Mouse (Mus musculus) small intestine, adult 2 months (tissue): ENCODE measurements around the gene Trmt112. TPM values are rescaled to one million over a fixed set of nuclear protein-coding genes. Genes with fewer than 3 reads are reported as not detected.

Experiments used
- H3K27ac ChIP-seq: fragments of 200-500 bp; 2 replicates; pipeline ENCODE4 v1.5.1; 2012; ENCODE audit warnings: low read depth, low read length, control low read depth, inconsistent platforms; ENCODE audit not compliant: insufficient read depth
- H3K27me3 ChIP-seq: fragments of 200-500 bp; 2 replicates; pipeline ENCODE4 v1.6.1; 2012; ENCODE audit warnings: mild to moderate bottlenecking, moderate library complexity, low read length, inconsistent platforms; ENCODE audit not compliant: control insufficient read depth, insufficient read depth
- H3K36me3 ChIP-seq: fragments of 200-500 bp; 2 replicates; pipeline ENCODE4 v1.6.1; 2012; ENCODE audit warnings: mild to moderate bottlenecking, low read length, control low read depth, inconsistent platforms; ENCODE audit not compliant: control insufficient read depth, insufficient read depth
- H3K4me1 ChIP-seq: fragments of 200-500 bp; 2 replicates; pipeline ENCODE4 v1.6.1; 2012; ENCODE audit warnings: low read length, inconsistent platforms, mixed read lengths; ENCODE audit not compliant: control insufficient read depth, insufficient read depth, insufficient read length
- H3K4me3 ChIP-seq: fragments of 200-500 bp; 2 replicates; pipeline ENCODE4 v1.5.1; 2012; ENCODE audit warnings: low read depth, mild to moderate bottlenecking, control low read depth, inconsistent platforms, low read length, moderate library complexity
- CTCF ChIP-seq: fragments of 200-500 bp; IDR thresholded peaks from 2 replicates; pipeline ENCODE4 v1.5.1; 2012; ENCODE audit warnings: low read depth, mild to moderate bottlenecking, control low read depth, inconsistent platforms, low read length, moderate library complexity, mixed read lengths; ENCODE audit not compliant: insufficient replicate concordance, insufficient read length; ENCODE audit errors: extremely low read depth
- POLR2A ChIP-seq: fragments of 200-500 bp; IDR thresholded peaks from 2 replicates; pipeline ENCODE4 v1.6.1; 2012; ENCODE audit warnings: low read depth, mild to moderate bottlenecking, control low read depth, inconsistent platforms, low read length, moderate library complexity
- WGBS: fragments of 180-500 bp; shearing (Covaris S2); methylation state at CpG from one replicate; pipeline ENCODE4 v1.1.7; 2018; 5-methylcytosine and 5-hydroxymethylcytosine counted together
- polyA plus RNA-seq: library from polyadenylated mRNA; depleted of rRNA; stranded (reverse); fragments of >200 nt; gene quantifications from 2 replicates; pipeline ENCODE4 v1.2.3, GENCODE M21; 2012

The Trmt112 gene
- polyA plus RNA-seq, 1 experiment: 52.3 TPM

DNA sequence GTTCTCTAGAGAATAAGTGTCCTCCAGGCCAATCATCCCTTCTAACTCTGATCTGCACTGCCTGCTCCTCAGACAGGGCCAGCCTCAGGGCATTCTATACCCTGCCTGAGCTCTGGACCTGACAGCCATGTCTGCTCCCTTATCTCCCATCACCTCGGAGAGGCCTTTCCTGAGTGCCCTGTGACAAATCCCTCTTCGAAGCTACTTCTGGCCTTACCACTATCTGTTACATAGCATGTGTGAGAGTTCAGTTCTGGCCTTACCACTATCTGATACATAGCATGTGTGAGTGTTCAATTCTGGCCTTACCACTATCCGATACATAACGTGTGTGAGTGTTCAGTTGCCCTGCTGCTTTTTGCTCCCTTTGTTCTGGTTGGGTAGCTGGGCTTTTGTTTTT, 5.8 kb downstream of the Trmt112 start:
- no peaks in the 10 kb centered on the region for H3K27me3 ChIP-seq
- 75% methylated on average over 4 of the region's 4 CpGs for WGBS
- no peak overlapping the region for H3K27ac ChIP-seq
- H3K36me3 ChIP-seq: peaks cover 58% of the 10 kb centered on the region
- H3K4me3 ChIP-seq: no peak overlapping the region
- TF ChIP-seq CTCF (no peak), POLR2A (no peak)
- H3K4me1 ChIP-seq: peaks cover 16% of the 10 kb centered on the region

DNA sequence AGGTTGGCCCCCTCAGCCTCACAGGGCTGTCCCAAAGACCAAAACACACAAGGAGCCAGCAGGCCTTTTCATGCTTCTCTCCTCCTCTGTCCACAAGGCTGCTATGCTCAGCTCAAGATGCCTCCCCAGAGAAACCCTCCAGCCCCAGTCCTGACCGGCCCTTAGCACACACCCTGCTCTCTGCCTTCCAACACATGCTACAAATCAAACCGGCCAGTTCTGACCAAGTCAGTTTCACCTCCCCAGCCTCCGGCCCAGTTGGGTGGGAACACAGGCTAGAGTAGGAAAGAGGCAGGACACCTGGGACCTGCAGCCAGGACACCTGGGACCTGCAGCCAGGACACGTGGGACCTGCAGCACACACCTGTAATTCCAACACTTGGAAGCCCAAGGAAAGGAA, 7.0 kb downstream of the Trmt112 start:
- H3K4me3 ChIP-seq: no peak overlapping the region
- H3K27me3 ChIP-seq: no peaks in the 10 kb centered on the region
- H3K36me3 ChIP-seq: peaks cover 51% of the 10 kb centered on the region
- H3K4me1 ChIP-seq: peaks cover 16% of the 10 kb centered on the region
- no peak overlapping the region for H3K27ac ChIP-seq
- 63% methylated on average over 4 of the region's 4 CpGs for WGBS
- TF ChIP-seq CTCF: no peak
- TF ChIP-seq POLR2A: no peak

DNA sequence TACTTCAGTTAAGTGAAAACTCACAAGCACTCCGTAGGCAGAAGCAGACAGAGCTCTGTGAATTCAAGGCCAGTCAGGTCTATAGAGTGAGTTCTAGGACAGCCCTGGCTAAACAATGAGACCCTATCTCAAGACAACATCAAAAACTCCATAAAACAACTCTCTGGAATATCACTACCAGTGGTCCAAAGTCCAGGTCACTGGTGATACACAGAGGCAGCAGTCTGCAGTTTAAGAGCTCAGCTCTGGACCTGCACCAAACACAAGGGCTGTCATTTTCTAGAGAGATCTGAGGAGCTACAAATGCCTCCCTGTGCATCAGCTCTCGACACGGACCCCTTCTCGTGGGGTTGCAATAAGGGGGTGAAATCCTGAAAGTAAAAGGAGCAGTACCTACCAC, 8.8 kb downstream of the Trmt112 start:
- 29% methylated on average over 4 of the region's 4 CpGs for WGBS

DNA sequence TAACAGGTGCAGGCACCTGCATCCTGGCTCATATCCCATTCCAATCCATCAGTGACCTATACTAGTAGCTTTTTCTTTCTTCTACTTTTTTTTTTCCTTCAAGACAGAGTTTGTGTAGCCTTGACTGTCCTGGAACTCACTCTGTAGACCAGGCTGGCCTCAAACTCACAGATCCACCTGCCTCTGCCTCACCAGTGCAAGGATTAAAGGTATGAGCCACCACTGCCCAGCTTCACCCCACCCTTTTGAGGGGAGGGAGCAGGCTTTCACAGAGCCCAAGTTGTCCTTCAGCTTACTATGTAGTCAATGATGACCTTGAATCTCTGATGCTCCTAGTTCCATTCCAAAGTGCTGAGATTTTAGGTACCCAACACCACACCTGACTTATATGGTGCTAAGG, 9.9 kb downstream of the Trmt112 start:
- TF ChIP-seq CTCF (no peak), POLR2A (no peak)
- Histone ChIP-seq H3K27me3 (no peaks in the 10 kb centered on the region), H3K27ac (peak overlapping the region; percentile 79), H3K4me3 (peak overlapping the region; percentile 37), H3K36me3 (peaks cover 22% of the 10 kb centered on the region), H3K4me1 (peaks cover 18% of the 10 kb centered on the region)

More for the DNA sequence above, 8.8 kb downstream of the Trmt112 start:
- Histone ChIP-seq H3K27ac (peak overlapping the region; percentile 73), H3K4me3 (no peak overlapping the region), H3K36me3 (peaks cover 33% of the 10 kb centered on the region), H3K27me3 (no peaks in the 10 kb centered on the region), H3K4me1 (peaks cover 18% of the 10 kb centered on the region)
- no peak for TF ChIP-seq CTCF
- no peak; the same call in 1 of the 2 replicates for TF ChIP-seq POLR2A

DNA sequence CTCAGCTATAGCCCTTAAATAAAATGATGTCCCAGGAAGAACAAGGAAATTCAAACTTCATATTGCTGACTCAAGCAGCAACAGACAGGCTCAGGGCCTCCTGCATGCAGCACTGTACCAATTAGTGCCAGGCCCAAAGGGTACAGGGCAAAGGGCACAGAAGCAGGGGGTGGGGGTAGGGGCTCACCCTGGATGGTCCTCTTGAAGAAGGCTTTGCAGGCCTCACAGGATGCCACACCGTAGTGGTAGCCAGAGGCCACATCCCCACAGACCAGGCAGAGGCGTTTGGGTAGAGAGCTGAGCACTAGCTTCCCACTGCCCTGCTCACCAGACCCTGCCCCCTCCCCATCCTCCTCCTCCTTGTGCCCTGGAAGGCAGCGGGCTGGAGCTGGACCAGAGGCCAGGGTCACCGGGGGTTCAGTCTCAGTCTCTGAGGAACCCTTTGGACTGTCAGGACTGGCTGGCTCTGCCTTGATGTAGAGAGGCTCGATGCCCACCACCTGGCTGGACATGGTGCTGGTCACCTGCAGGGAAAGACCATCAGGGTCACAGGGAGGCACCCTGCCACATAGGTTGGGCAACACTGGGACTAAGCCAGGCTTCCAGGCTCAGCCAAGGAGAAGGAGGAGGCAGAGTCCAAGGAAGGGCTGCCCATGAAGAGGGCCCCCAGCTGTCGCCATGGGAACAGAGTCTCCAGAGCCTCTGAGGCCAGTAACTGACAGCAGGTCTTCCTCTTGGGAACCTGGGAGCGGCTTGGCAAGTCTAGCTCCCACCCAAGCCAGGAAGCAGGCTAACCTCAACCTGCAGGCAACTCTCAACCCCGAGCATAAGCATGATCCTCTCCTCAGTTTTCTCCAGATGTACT, 10.6 kb downstream of the Trmt112 start:
- Histone ChIP-seq H3K4me1 (peaks cover 25% of the 10 kb centered on the region), H3K27me3 (peaks cover 6% of the 10 kb centered on the region), H3K36me3 (peaks cover 19% of the 10 kb centered on the region), H3K4me3 (peak overlapping the region; percentile 84), H3K27ac (peak overlapping the region; percentile 79)
- TF ChIP-seq CTCF (no peak), POLR2A (peak; percentile 22; the same call in 1 of the 2 replicates)
- 13% methylated on average over 8 of the region's 8 CpGs for WGBS

DNA sequence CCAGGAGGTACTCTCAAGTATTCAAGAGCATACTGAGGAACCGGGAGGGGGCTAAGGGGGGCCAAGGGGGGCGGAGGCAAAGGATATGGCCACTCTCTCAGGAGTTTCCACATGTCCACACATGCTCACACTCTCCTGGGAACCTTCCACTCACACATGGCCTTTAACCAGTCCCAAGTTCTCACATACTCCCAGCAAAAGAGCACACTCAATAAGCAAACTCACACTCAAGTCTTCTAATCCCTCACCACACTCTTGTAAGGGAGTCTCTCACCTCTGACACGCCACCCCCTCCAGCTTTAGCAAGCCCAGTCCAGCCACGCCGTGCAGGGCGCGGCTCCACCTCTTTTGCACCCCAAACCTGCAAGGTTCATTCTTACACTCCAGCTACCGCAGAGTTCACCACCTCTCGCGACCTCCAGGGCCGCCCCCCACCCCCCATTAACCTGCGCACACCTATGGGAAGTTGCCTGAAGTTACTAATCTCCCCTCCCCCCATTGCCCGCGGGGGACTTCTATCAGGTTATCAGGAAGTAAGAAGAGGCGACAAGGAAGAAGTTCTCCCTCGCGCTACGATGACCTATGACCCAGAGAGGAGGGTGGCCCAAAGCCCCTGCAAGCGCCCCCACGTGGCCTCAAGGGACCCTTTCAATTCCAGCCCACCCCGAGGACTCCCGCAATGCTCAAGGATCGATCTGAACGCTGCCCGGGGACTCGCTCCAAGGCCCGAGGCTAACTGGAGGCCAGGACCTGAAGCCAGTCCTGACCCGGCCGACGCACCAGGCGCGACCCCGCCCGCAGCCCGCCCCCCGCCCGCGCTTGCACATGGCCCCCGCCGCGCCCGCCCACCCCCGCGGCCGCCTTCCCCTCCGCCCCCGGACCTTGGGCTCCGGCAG, 11.5 kb downstream of the Trmt112 start:
- H3K27ac ChIP-seq: peak overlapping the region; percentile 94
- H3K36me3 ChIP-seq: peaks cover 19% of the 10 kb centered on the region
- H3K4me3 ChIP-seq: peak overlapping the region; percentile 84
- H3K27me3 ChIP-seq: peaks cover 15% of the 10 kb centered on the region
- TF ChIP-seq CTCF (no peak), POLR2A (no peak)
- H3K4me1 ChIP-seq: peaks cover 25% of the 10 kb centered on the region
- WGBS: under 1% methylated on average over 48 of the region's 48 CpGs

DNA sequence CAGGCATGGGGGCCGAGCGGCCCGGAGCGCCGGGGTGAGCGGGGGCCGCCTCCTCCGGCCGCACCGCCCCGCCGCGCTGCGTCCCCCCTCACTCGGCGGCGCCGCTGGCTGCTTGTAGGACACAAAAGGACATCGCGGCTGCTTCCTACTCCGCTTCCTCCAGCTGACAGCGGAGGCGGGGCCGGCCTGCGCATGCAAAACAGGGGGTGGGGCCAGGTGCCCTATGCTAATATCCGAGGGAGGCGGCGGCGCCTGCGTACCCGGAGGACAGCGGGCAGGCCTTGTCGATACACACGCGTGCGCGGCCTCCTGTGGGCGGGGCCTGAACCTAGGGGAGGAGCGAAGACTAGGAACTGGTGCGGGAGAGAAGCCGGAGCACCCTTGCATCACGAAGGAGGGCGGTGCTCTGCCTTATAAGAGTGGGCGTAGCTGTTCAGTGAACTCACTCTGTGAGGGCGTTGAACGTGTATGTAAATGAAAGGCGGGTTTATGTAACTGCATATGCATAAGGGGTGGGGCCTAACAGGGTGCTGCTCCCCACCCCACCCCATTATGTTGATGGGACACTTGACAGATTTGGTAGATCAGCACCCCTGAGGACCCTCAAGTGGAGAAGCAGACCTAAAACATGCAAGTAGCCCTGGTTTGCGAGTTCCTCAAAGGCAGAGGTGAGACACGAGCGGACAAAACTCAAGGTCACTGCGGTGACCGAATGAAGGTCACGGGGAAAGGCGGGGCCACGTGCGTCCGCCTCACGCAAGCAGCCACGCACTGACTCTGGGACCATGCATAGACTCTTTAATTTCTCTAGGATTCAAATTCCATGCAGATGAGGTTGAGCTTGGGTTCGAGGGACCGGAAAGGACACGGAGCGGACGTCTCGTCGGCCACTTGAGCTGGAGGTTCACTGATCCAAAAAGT, 12.4 kb downstream of the Trmt112 start, which contains the start of gene Esrra:
Gene Esrra (minus strand): TSS at position 167 of the 921 bp plus-strand sequence.
- no peak for TF ChIP-seq CTCF
- TF ChIP-seq POLR2A: peak; percentile 97
- peak within 1 kb of the TSS; percentile 94 for H3K27ac ChIP-seq
- under 1% methylated on average over 65 of the region's 66 CpGs for WGBS
- peak within 1 kb of the TSS; percentile 84 for H3K4me3 ChIP-seq
- H3K27me3 ChIP-seq: peaks cover 24% of the 10 kb centered on the region
- peaks cover 11% of the 10 kb centered on the region for H3K36me3 ChIP-seq
- peaks cover 21% of the 10 kb centered on the region for H3K4me1 ChIP-seq
